Mouse (Mus musculus): ENCODE data around the gene Igsf11. TPM values are rescaled to one million over a fixed set of nuclear protein-coding genes. Genes with fewer than 3 reads are reported as not detected.
"Not testable (repeated sequence)": the region's sequence is repeated elsewhere in the genome, so short reads cannot be mapped to it uniquely, and the experiment has no call there.

Gene Igsf11
- total RNA-seq, 4 experiments from 2014 or later: 3.4 to 21.5 (median 13.5) TPM

DNA sequence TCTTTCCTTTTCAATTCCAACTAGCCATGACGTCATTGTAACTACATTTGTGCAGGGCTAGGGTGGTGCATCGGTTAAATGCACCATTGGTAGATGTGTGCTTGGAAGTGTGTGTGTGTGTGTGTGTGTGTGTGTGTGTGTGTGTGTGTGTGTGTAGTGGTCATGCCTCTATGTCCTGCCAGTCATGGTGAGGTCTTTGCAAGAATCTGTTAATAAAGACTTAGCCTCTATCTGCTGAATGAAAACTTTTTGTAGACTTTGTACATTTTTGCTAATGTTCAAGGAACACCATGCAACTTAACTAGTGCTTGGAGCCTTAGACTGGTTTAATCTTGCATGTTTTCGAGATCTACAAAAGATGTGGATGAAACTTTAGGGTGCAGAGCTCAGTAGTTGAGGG lies 48.3 kb downstream of the Igsf11 start:
- DNase-seq: no peak

DNA sequence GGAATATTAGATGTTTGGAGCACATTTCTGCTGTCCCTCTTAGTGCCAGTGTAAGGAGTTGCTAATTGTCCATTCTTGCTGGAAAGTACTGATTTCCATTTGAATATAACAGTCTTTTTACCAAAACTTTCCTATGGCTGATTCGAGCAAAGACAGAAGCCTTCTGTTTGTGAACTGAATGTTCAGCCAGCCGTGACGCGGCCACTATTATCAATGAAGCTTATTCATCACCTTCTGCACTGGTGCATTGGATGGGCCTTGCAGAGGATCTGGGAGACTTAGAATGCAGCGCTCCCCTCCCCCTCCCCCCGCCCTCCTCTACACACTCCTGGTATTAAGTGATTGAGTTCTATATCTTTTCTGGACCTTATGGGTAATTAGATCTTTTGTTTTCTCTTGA lies 48.8 kb downstream of the Igsf11 start:
- no peak for DNase-seq

DNA sequence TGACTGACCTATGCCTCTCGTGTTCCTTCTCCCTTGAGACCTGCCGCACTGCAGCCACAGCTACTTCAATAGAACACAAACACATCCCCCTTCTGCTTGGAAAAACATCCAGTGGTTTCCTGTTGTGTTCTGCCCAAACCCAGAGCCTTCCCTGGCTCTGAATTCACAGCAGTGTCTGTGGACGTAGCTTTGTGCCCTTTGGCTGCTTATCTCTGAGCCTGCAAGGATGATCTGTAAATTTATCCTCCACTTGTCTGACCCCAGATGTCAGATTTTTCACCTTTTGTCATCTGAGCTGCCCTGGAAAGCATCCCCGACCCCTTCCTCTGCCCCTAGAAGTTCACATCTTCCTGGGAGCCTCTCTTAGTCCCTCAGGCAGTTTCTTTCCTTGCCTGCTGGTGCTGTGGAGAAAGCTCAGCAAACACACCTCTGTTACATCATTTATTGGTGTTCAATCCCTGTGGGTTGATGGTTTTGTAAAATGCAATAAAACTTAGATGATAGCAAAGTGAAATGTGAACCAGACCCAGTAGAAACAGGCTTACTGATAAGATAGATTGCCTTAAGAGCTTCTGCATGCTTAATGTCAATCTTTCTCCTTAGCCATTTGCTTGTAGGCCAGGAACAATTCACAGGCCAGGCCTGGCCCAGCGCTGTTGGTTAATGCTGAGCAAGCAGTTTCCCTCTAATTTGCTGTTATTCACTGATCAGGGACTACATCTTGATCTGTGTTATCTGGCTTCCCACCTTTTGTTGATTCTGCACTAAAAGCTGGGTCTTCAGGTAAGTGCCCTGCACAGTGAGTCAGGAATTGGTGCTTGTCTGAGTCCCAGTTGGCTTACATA lies 51.5 kb downstream of the Igsf11 start:
- no peak for DNase-seq

DNA sequence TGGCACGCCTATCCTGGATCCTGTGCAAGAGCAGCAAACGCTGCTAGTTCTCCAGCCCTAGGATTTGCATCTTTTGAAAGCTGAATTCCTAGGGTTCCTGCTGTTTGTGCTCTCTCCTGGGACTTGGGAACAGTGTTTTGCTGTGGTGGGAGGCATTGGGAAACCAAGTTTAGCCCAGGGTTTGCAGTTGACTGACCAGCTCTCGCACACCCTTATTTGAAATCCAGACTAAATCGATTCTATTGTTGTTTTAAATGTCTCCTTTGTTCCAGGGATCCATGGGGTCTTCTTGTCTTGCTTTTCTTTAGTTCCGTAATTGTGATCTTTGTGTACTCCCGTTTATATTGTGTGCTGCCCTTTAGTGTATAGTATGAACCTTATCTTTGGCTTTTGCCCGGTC lies 52.6 kb downstream of the Igsf11 start:
- DNase-seq: no peak

DNA sequence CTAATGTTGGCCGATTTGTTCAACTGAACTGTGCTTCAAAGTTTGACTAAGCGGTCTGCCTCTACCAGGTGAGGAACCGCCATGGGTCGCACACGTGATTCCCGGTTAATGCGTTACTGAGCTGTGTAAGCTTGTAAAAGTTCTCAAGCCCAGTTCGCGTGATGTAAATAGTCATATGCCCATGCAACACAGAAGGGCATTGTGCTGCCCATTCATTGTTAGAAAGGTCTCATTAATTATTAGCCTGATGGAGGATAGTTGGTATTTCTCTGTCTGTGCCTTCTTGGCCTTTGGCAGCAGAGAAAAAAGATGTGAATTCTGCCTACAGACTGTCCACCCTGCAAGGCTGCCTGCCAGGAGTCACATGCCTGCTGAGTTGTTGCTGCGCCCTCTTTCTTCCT lies 53.1 kb downstream of the Igsf11 start:
- DNase-seq: no peak

DNA sequence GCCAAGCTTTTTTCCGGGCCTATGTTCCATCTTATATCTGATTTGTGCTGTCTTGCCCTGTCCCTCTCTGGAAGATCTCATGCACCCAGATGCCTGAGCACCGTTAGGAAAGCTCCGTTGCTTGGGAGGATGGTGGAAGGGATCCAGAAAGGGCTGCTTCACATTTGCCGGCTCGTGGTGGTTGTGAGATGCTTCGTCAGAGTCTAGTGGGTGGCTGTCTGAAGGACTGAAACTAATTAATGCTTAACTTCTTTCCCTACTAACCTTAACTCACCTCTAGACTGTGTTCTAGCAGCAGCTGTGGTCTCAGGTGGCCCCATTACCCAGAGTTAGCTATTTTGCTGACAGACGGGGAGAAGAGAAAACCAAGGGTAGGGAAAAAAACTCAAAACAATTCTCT lies 54.0 kb downstream of the Igsf11 start:
- no peak for DNase-seq

DNA sequence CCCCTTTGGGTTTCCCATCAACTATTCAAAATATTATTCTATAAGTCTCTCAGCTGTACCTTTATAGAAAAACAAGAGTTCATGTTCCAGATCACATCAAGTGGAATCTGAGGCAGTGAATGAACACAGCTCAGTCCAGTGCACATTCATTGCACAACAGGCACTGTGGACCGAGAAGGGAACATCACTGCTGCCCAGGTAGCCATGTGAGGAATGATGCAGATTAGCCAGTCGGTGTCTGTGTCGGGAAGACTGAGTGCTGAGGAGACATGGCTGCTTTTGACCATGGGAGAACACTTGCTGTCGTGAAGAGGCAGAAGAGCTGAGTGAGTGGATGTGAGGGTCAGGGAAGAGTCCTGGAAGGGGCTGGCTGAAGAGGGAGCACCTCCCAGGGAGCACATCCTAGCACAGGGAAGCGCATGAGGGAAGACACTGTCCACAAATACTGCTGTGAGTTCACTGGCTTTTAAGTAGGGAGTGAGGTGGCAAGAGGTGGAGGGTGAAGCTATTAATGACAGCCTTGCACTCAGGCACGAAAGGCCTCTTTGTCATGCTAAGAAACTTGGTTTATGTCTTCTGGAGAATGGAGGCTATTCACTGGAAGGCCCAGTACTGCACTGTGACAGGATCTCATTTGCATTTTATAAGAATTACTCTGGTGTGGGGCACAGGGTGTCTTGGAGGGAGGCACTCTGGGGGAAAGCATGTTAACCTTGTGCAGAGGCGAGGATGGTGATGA lies 54.8 kb downstream of the Igsf11 start:
- DNase-seq: no peak

DNA sequence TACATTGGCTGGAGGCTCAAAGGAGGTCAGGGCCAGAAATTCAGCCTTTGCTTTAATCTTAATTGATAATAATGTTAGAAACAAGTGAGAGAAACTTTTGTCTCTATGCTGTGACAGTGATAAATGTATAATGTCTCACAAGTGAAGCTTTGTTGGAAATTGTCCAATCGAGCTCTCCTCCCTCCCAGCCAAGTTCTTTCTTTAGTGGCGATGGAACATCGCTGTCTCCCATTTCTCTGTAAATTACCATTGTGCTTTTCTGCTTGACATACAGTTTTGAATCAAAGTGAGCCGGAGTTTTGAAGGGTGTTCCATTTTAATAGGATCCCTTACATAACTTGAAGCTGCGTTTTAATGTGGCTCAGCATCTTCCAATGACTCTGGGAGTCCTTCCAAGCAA lies 56.0 kb downstream of the Igsf11 start:
- DNase-seq: no peak

DNA sequence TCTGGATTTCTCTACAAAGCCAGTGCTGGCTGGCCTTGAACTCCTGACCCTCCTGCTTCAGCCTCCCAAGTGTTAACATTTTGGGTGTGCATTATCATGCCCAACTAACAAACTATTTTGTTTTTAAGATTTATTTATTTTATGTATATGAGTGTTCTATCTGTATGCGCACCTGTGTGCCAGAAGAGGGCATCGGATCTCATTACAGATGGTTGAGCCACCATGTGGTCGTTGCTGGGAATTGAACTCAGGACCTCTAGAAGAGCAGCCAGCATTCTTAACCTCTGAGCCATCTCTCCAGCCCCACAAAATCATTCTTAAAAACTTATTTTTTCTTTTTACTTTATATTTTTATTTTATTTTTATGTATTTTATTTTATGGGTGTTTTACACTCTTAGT lies 60.4 kb downstream of the Igsf11 start:
- no peak for DNase-seq

DNA sequence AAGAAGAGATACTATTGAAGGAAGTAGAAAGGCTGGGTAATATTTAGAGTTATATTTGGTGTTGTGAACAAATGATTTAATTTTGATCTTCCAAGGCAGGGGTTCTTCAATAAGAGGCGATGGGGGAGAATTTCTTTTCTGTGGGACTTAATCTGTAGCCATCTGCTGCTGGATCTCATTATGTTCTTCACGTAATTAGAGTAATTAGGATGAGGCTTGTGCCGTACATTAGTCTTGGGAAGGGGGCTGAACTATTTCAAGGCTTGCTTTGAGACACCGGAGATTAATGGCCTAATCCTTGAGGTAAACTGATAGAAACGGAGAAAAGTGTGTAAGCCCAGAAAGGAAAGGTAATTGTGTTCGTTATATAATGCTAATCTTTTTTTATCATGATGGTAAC lies 61.4 kb downstream of the Igsf11 start:
- DNase-seq: no peak

DNA sequence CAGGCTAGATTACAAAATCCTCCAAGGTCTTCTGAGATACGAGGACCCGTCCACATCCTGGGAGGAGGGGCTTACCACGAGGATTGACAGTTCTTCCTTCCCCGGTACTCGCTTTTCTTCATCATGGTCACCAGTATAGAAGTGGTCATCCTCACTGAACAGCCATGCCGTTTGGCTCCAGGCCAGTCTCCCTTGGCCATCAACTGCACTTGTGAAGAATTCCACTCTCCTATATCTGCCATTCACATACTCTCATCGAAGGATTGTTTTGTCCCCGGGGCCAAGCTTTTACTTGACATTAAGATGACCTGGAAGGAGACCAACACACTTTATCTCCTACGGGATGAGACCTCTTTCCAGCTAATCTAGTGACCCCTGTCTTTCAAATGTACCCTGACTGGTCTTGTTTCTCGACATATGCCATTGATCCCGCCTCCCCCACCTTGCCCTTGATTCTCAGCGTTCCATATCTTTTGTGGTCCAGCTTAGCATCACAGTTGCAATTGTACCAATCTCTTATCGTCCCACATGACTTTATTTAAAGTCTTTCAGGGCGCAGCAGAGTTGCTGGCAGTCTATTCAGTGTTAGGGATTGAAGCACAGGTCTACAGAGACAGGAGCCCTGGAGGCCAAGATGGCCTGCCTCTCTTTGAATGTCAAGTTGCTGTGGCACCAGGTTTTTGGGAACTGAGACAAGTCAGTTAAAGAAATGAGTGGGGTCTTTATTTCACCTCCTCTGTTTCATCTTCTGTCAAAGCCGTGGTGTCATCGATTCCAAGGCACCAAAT lies 62.2 kb downstream of the Igsf11 start:
- no peak for DNase-seq

DNA sequence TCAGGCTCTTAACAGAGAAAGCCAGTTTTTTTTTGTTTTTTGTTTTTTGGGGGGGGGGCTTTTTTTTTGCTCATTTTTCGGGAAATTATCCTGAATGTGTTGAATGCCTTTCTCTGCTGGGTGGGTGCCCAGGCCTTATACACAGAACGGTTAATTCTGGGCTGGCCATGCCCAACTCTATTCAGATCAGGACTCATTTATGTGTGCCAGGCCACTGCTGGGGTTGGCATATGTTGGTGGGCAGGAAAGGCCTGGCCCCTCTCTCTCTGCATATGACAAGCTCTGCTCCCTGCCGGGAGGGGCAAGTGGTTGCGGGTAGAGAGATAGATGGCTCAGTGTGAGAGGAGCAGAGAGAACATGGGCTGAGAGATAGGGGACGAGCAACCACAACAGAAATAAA lies 62.8 kb downstream of the Igsf11 start:
- no peak for DNase-seq

DNA sequence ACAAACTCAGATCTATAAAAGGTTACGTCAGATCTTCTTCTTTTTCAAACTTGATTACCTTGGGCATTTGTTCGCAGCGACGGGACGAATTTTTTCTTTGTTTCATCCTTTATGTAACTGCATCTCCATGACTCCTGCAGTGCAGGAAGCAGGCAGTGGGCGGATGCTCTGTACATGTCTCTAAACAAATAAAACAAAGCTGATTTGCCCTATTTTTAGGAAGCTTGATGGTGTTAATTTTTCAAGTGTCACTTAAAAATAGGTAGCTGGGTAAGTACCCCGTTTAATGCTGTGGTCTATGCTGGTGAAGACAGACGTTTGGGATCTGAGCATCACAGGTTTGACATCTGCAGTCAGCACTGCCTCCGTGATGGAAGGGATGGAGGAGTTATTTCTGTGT lies 66.3 kb downstream of the Igsf11 start:
- no peak for DNase-seq

DNA sequence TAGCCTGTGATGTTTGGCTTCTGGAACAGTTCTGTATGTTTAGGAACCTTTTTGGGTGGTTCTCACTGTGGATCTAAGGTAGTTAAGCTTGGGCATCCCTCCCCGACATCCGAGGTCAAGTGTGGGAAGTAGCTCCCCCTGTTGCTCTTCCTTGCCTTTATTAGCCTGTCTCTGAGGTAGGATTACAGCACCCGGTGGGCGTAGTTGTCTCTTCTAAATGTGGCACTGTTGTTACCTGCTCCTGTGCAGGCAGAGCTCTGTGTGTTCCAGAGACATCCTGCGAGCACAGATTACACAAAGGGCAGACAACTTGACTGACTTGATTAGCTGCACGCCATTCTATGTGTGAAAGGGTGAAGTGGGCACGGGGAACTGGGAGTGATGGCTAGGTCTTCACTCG lies 68.1 kb downstream of the Igsf11 start:
- no peak for DNase-seq

DNA sequence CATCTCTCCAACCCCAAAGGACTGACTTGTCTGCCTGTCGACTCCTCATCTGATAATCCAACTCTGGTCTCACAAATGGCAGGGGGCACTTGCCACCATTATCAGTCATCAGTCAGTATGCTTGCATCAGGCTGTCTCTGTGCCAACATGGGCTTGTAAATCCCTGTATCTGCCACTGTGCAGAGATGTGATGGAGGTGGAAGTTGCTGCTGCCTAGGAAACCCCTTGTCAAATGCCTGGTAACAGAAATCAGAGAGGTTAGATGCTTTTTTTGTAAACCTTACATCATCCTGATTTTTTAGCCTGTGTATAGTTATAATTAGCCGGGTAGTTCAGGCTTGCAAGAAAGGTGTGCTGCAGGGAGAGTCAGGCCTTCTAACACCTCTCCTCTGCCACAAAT lies 69.4 kb downstream of the Igsf11 start:
- DNase-seq: no peak

DNA sequence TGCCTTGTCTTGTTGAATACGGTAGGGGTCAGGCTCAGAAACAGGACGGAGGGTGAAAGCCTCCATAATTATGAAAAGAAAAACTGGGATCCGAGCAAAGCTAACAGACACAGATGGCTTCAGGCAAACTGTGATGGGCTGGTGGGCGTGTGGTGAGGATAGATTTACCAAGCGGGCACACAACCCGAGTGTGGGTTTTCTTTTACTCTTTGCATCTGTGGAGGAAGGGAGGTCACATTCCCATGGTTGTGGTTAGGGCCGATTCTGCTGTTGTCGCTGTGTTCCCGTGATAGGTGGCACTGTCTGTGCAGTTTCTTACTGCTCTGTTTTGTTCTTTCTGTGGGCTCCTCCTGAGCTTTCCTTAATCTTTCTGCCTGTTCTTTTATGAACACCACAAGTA lies 70.2 kb downstream of the Igsf11 start:
- DNase-seq: no peak

DNA sequence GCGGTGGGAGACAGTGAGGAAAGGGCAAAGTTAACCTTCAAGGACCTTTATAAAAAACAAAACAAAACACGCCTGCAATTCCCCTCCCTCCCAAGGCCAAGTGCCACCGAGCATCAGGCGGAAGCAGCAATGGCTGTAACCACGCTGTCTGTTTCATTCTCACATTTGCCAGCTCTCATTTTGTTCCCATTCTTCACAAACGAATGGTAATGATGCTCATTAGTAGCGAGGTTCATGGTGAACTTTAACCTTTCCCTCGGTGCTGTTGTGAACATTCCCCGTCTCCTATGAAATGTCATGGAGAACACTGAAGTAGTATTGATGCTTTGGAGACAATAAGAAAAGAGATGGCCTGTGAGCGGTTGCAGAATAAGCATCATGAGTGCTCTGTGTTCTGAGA lies 74.6 kb downstream of the Igsf11 start:
- DNase-seq: no peak

DNA sequence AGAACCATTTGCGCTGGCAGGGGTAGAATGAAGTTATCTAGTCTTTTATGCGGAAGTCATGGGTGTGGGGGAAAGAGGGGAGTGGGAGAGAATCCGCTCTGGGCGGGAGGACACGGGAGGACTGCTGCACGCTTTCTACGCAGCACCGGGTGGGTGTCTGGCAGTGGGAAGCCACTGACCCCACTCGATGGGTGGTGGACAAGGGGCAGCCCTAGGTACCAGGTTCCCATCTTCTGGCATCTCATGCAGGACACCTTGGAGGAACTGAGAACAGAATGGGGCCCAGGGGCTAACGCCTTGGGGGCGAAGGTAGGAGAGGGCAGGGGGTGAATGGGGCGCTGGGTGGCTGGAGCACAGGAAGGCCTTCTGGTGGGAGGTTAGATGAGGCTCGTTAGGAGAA lies 83.7 kb downstream of the Igsf11 start:
- DNase-seq: no peak

DNA sequence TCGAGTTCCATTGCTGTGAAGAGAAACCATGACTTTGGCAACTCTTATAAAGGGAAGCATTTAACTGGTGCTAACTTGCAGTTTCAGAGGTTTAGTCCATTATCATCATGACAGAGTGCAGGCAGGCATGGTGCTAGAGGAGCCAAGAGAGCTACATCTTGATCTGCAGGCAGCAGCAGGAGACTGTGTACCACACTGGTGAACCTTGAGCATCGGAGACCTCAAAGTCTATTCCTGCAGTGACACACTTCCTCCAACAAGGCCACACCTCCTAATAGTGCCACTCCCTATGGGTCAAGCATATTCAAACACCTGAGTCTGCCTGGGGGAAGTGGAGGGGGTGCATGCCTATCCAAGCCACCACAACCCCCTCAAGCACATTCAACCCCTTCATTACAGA lies 86.1 kb downstream of the Igsf11 start:
- DNase-seq: no peak

DNA sequence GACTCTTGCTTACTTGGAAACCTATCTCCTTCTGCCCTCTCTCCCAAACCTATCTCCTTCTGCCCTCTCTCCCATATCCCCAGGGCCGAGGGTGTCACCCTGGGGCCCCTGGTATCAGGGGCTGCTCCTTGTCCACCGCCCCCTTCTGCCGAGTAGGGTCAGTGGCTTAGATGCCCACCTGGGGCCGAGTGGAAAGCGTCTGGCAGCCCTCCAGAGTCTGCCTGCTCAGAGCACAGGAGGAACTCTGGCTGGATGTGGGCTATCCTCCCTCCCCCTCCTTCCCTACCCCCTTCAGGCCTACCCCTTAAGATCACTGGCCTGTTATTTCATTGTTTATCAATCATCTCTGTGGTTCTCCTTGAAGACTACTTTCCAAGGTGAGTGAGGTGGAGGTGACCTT lies 88.1 kb downstream of the Igsf11 start:
- DNase-seq: no peak

DNA sequence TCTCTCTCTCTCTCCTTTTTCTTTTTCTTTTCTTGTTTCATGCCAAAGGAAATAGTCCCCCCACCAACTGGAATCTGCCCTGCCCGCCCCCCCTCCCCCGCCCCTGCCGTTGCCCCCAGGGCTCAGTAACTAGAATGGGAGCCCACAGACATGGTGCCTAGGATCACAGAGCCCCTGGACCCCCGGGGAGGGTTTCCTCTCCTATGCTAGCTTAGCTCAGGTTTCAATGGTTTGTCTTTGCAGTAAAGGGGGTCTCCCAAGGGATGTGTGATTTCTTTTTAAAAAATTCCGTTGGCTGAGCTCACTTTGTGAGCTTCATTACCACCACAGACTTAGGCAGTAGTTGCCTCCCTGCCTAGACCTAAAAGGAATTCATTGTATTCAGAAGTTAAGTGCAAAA lies 89.6 kb downstream of the Igsf11 start:
- DNase-seq: no peak

DNA sequence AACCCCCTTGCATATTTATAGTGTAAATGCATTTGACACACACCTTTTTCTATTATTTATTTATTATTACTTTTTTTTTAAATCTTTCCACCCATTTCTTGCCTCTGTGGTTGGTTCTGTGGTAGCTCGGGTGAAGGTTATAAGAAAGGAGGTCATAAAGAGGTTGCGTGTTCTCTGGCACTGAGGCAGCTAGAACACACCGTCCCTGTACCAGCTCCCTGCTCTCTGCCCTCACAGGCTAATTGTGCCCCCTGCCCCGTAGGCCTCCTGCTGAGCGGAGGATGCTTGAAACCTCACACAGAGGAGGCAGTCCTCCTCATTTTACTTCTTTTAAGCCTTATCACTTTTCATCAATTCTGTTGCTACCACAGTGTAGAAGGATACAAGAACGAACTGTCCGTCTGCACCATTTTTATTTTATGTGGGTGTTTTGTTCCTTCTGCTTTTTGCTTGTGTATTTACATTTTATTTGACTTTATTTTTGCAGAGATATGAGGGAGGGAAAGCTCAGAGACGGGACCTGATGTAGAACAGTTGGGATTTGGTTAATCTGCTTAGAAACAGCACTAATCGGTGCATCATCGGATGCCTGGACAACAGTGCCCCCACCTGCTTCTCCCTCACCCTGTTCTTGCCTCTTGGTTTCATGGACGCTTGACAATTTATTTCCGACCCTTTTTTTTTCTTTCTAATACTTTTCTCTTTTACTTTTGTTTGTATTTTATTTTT lies 90.2 kb downstream of the Igsf11 start:
- DNase-seq: no peak

DNA sequence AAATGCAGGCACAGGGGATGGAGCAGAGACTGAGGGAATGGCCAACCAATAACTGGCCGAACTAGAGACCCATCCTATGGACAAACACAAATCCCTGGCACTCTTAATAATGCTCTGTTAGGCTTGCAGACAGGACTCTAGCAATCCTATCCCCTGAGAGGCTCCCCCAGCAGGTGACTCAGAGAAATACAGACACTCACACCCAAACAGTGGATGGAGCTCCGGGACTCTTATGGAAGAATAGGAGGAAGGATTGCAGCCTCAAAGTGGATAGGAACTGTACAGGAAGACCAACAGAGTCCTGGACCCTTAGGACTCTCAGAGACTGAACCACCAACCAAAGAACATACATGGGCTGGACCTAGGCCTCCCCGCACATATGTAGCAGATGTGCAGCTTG lies 91.4 kb downstream of the Igsf11 start:
- not testable (repeated sequence) for DNase-seq

Measured in adrenal gland, adult 8-10 months (tissue).